Mouse (Mus musculus) spleen, adult 10 weeks (tissue): ENCODE results near the gene Olfr120. TPM values are rescaled to one million over a fixed set of nuclear protein-coding genes. Genes with fewer than 3 reads are reported as not detected.

Experiments
- polyA plus RNA-seq: library from polyadenylated mRNA; stranded (reverse); fragments of 350-450 nt; fragmentation: Illumina TruSeq; extraction: RNeasy Lipid Tissue Mini Kit (QIAGEN cat#74804); gene quantifications from one replicate; pipeline ENCODE4 v1.2.3, GENCODE M21; 2015; ENCODE audit warnings: low replicate concordance; ENCODE audit not compliant: insufficient read depth

Olfr120 gene
- not detected for polyA plus RNA-seq

DNA sequence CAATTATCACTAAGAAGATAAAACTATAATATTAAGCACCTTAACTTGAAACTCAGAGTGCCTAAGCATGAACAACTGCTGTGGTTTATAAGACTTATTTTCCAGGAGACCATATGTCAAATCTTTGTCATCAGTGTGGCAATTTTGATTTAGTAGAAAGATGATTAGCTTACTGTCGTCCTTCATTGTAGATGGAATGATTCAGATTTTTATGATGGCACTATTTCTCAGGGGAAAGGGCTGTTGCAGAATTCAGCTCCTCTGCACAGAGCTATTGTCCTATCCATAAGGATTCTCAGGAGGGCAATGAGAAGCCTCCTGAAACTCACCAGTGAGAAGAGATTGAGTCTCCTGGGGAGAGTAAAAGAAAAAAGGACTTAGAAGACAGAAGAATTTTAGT lies at the start of gene Olfr120:
Olfr120 (plus strand) TSS at position 301 of the 400 bp plus-strand sequence.

DNA sequence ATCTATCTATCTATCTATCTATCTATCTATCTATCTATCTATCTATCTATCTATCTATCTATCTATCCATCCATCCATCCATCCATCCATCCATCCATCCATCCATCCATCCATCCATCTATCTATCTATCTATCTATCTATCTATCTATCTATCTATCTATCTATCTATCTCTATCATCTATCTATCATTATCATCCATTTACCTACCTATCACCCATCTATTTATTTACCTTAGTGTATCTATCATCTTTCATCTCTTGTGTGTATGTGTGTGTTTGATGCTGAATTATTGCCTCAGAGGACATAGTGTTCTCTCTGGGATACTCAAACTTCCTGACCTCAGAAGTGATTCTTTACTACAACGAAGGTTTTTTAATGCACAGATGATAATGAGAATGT lies 25.3 kb upstream of the Olfr120 start, which contains the start of gene Olfr119:
Olfr119 (plus strand) TSS at position 301 of the 400 bp plus-strand sequence.

DNA sequence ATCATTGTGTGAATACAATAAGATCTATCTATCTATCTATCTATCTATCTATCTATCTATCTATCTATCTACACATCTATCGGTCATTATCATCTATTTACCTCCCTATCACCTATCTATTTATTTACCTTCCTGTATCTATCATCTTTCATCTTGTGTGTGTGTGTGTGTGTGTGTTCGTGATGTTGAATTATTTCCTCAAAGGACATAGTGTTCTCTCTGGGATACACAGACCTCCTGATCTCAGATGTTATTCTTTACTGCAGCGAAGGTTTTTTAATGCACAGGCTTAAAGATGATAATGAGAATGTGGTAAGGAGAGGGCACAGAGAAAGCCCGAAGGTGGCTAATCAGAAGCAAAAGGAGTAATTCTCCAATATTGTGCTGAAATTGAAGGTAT lies 46.7 kb downstream of the Olfr120 start, which contains the start of gene Olfr122:
Olfr122 (plus strand) TSS at position 301 of the 400 bp plus-strand sequence.

Other genes starting within 250 kb of the Olfr120 start
- 16.8 TPM for gene H2-M2, start 238.3 kb upstream of the Olfr120 start, polyA plus RNA-seq
- gene Olfr110, start 229.3 kb upstream of the Olfr120 start, polyA plus RNA-seq = 0.26 TPM
- 0.72 TPM for gene Olfr111, start 213.8 kb upstream of the Olfr120 start, polyA plus RNA-seq
- not detected for gene Olfr112, start 152.4 kb upstream of the Olfr120 start, polyA plus RNA-seq
- not detected for gene Olfr113, start 144.1 kb upstream of the Olfr120 start, polyA plus RNA-seq
- not detected for gene Olfr114, start 129.1 kb upstream of the Olfr120 start, polyA plus RNA-seq
- gene Olfr115, start 94.7 kb upstream of the Olfr120 start, polyA plus RNA-seq = not detected
- gene Olfr116, start 94.6 kb upstream of the Olfr120 start, polyA plus RNA-seq = not detected
- gene Olfr117, start 58.0 kb upstream of the Olfr120 start, polyA plus RNA-seq = not detected
- gene Olfr118, start 54.8 kb upstream of the Olfr120 start, polyA plus RNA-seq = not detected
- not detected for gene Olfr119, start 25.2 kb upstream of the Olfr120 start, polyA plus RNA-seq
- not detected for gene Olfr121, start 27.0 kb downstream of the Olfr120 start, polyA plus RNA-seq
- not detected for gene Olfr122, start 46.8 kb downstream of the Olfr120 start, polyA plus RNA-seq
- gene Olfr123, start 71.7 kb downstream of the Olfr120 start, polyA plus RNA-seq = not detected
- gene Olfr124, start 78.1 kb downstream of the Olfr120 start, polyA plus RNA-seq = not detected
- gene Olfr125, start 111.1 kb downstream of the Olfr120 start, polyA plus RNA-seq = not detected
- not detected for gene Olfr126, start 125.7 kb downstream of the Olfr120 start, polyA plus RNA-seq
- not detected for gene Olfr127, start 178.6 kb downstream of the Olfr120 start, polyA plus RNA-seq
- not detected for gene Olfr128, start 198.7 kb downstream of the Olfr120 start, polyA plus RNA-seq
- not detected for gene Olfr761, start 231.3 kb downstream of the Olfr120 start, polyA plus RNA-seq